Comparison of ENCODE assay signal across 12 mouse cellular contexts in the genomic region with DNA sequence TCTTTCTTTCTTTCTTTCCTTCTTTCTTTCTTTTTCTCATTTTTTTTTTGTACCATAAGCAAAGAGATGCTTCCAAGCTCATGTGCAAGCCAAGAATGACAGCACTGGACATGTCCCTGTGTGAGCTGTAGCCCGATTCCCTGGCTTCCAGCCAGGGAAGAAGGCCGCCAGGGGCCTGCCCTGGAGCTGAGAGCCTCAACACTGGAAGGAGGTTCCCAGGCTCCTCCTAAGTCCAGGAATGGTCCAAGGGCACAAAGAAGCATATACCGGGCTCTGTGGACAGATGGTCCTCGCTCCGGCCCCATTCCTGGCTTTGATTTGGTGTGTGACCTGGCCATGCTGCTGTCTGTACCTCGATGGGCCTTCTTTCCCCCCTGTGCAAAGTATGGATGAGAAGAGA. TPM values are rescaled to one million over a fixed set of nuclear protein-coding genes. Genes with fewer than 3 reads are reported as not detected.
DNase-seq lines count a peak whose midpoint lies in the region; ATAC-seq and TF ChIP-seq lines count a peak whose summit lies in the region.
"Had no signal": no experiment of that assay in that cellular context is flagged by ENCODE, and none has a peak within 500 bp of the region (broad histone marks: within the 10 kb centered on the region; RNA-seq: fewer than 3 reads in every experiment).

No protein-coding gene starts in this region.

- H3K9ac ChIP-seq in lung, embryonic 14.5 days = no peak overlapping the region
- H3K9ac ChIP-seq: forebrain, embryonic 12.5 days; hindbrain, embryonic 12.5 days; limb, embryonic 12.5 days had no signal

- H3K36me3 ChIP-seq in lung, embryonic 14.5 days (ENCODE audit: insufficient read depth) = no peaks in the 10 kb centered on the region
- H3K36me3 ChIP-seq in forebrain, embryonic 10.5 days (replicated peaks) = peaks cover 4% of the 10 kb centered on the region; the same call in 1 of the 2 replicates
- H3K36me3 ChIP-seq: forebrain, embryonic 12.5 days; hindbrain, embryonic 12.5 days; limb, embryonic 12.5 days had no signal

- intact Hi-C loops in heart, postnatal 36 days (cut with DNase I) = no loop called here

- ATAC-seq in lung, embryonic 14.5 days (ENCODE audit: insufficient read depth) = peak; percentile 39; the same call in 1 of the 2 replicates

- no peak overlapping the region for H3K4me2 ChIP-seq in lung, embryonic 14.5 days
- H3K4me2 ChIP-seq: forebrain, embryonic 12.5 days; hindbrain, embryonic 12.5 days; limb, embryonic 12.5 days had no signal

- peaks cover 20% of the 10 kb centered on the region for H3K4me1 ChIP-seq in lung, embryonic 14.5 days (ENCODE audit: insufficient read depth)
- no peaks in the 10 kb centered on the region; the same call in 1 of the 2 replicates for H3K4me1 ChIP-seq in lung, adult 2 months (ENCODE audit: control insufficient read depth, insufficient read depth, low read length)
- peaks cover 24% of the 10 kb centered on the region for H3K4me1 ChIP-seq in forebrain, embryonic 10.5 days

- no peak for TF ChIP-seq CTCF in lung, embryonic 14.5 days (IDR thresholded peaks at IDR 0.05; ENCODE audit: low read depth)
- no peak for TF ChIP-seq CTCF in lung, adult 2 months (IDR thresholded peaks at IDR 0.05; ENCODE audit: insufficient read depth, low read length)

- H3K27ac ChIP-seq in lung, embryonic 14.5 days (ENCODE audit: low read depth) = no peak overlapping the region
- no peak overlapping the region for H3K27ac ChIP-seq in forebrain, embryonic 10.5 days
- H3K27ac ChIP-seq: forebrain, embryonic 12.5 days; hindbrain, embryonic 12.5 days had no signal

- WGBS in lung, embryonic 14.5 days = 62% methylated on average over 6 of the region's 6 CpGs
- 58% methylated on average over 6 of the region's 6 CpGs for WGBS in lung, adult 2 months
- 92% methylated on average over 6 of the region's 6 CpGs for WGBS in forebrain, embryonic 10.5 days

- H3K4me3 ChIP-seq in lung, embryonic 14.5 days (ENCODE audit: low read depth, low read length) = no peak overlapping the region
- H3K4me3 ChIP-seq in lung, adult 2 months (replicated peaks; ENCODE audit: extremely low read depth, low read depth, low read length) = no peak overlapping the region
- H3K4me3 ChIP-seq in forebrain, embryonic 10.5 days = no peak overlapping the region
- H3K4me3 ChIP-seq: forebrain, embryonic 12.5 days; hindbrain, embryonic 12.5 days; limb, embryonic 12.5 days had no signal

- H3K9me3 ChIP-seq in lung, embryonic 14.5 days (ENCODE audit: low read depth, low read length) = no peaks in the 10 kb centered on the region
- no peaks in the 10 kb centered on the region for H3K9me3 ChIP-seq in forebrain, embryonic 10.5 days
- H3K9me3 ChIP-seq: forebrain, embryonic 12.5 days; hindbrain, embryonic 12.5 days; limb, embryonic 12.5 days had no signal

- H3K27me3 ChIP-seq in lung, embryonic 14.5 days (ENCODE audit: insufficient read depth, low read length) = no peaks in the 10 kb centered on the region
- H3K27me3 ChIP-seq in forebrain, embryonic 10.5 days (ENCODE audit: poor library complexity, severe bottlenecking) = no peaks in the 10 kb centered on the region
- H3K27me3 ChIP-seq: forebrain, embryonic 12.5 days; hindbrain, embryonic 12.5 days had no signal

- peak; percentile 79 for DNase-seq in lung, embryonic 14.5 days
- DNase-seq in lung, adult 2 months = no peak
- peak; percentile 50 to 64 for DNase-seq in cerebellum, postnatal 25 days
- peak; percentile 40 to 44 for DNase-seq in heart, postnatal 36 days
- no peak for DNase-seq in right cerebral cortex, postnatal 25 days
- DNase-seq in left cerebral cortex, adult 11 months (ENCODE audit: low spot score) = no peak
- no peak for DNase-seq in forebrain, embryonic 10.5 days (ENCODE audit: extremely low spot score, low spot score)
- DNase-seq: adrenal gland, postnatal 25 days; thymus, postnatal 14 days had no signal

- TF ChIP-seq POLR2A in lung, adult 2 months (IDR thresholded peaks at IDR 0.05; ENCODE audit: borderline replicate concordance, extremely low read depth, low read depth, low read length) = no peak

RNA-seq across cellular contexts. Expression of a gene that starts 46.9 kb away (rescaled TPM):
- polyA plus RNA-seq in lung, embryonic 14.5 days (2014; fragmentation: Nextera tagmentation; extraction: Ambion mirVana) = 4.8 and 6.7 TPM in 2 replicates
- 2.6 and 2.7 TPM in 2 replicates for polyA plus RNA-seq in lung, adult 2 months (2012; rRNA removed)
- total RNA-seq in heart, postnatal 36 days (2021) = 1 to 10 TPM; 2.7 to 3.7 TPM
- polyA plus RNA-seq in forebrain, embryonic 10.5 days (2016; fragmentation: Nextera tagmentation; extraction: Ambion mirVana) = 30.8 and 31.1 TPM in 2 replicates

Comparison
In these comparisons a context has a peak if more than half of its experiments do, and no peak if none do; other contexts are left out.
1. DNase-seq: peak in lung, embryonic 14.5 days (single experiment), cerebellum, postnatal 25 days (2 of 2) and heart, postnatal 36 days (2 of 2); none in lung, adult 2 months (single experiment), right cerebral cortex, postnatal 25 days (single experiment), left cerebral cortex, adult 11 months (single experiment) and forebrain, embryonic 10.5 days (single experiment).